Mouse (Mus musculus): ENCODE data around the gene Gm49366.
"Not testable (repeated sequence)": the region's sequence is repeated elsewhere in the genome, so short reads cannot be mapped to it uniquely, and the experiment has no call there.

GRCm38 (mm10) chr12:83999237-83999636, 39.5 kb upstream of the Gm49366 start:
- not testable (repeated sequence) for TF ChIP-seq POLR2A (IDR thresholded peaks at IDR 0.05; ENCODE audit: low read depth, low read length); CTCF (IDR thresholded peaks at IDR 0.05; ENCODE audit: extremely low read depth, insufficient read length, insufficient replicate concordance, low read depth, low read length)
